Mouse (Mus musculus): Measurements from ENCODE around the gene Entpd2. TPM values are rescaled to one million over a fixed set of nuclear protein-coding genes. Genes with fewer than 3 reads are reported as not detected.
"Not testable (repeated sequence)": the region's sequence is repeated elsewhere in the genome, so short reads cannot be mapped to it uniquely, and the experiment has no call there.

Gene Entpd2
- polyA plus RNA-seq, 1 experiment from 2014 or later: not detected

DNA sequence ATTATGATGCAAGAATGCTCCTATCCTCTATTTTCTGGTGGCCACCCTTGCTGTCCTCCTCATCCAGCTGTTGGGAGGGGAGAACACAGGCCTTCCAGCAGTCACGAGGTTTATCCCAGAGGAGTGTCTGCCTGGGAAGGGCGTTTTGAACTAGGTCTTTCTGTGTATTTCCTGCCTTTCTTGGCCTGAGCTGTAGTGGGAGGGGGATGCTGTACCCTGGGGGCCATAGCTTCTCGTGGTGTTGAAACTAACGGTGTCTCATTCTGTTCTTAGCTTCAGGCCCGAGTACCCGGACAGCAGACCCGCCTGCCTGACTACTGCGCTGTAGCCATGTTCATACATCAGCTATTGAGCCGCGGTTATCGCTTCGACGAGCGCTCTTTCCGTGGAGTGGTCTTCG is 4.6 kb downstream of the Entpd2 start:
- Histone ChIP-seq H3K9ac (ENCODE audit: low read length) (no peak overlapping the region), H3K4me3 (ENCODE audit: low read depth, low read length) (no peak overlapping the region), H3K36me3 (ENCODE audit: control insufficient read depth, insufficient read depth, low read length) (no peaks in the 10 kb centered on the region), H3K9me3 (ENCODE audit: control insufficient read depth, low read length) (no peaks in the 10 kb centered on the region), H3K27ac (ENCODE audit: low read depth, low read length) (no peak overlapping the region), H3K27me3 (ENCODE audit: control insufficient read depth, insufficient read depth, low read length) (peaks cover 35% of the 10 kb centered on the region), H3K4me2 (ENCODE audit: low read depth, low read length, severe bottlenecking) (peak overlapping the region; percentile 34; the same call in 1 of the 2 replicates), H3K4me1 (replicated peaks; ENCODE audit: control insufficient read depth, insufficient read depth, low read length) (peaks cover 6% of the 10 kb centered on the region)
- WGBS: 22% methylated on average over 16 of the region's 16 CpGs
- no peak for ATAC-seq (replicated peaks; ENCODE audit: low FRiP score)
- no peak for DNase-seq (ENCODE audit: low spot score)

DNA sequence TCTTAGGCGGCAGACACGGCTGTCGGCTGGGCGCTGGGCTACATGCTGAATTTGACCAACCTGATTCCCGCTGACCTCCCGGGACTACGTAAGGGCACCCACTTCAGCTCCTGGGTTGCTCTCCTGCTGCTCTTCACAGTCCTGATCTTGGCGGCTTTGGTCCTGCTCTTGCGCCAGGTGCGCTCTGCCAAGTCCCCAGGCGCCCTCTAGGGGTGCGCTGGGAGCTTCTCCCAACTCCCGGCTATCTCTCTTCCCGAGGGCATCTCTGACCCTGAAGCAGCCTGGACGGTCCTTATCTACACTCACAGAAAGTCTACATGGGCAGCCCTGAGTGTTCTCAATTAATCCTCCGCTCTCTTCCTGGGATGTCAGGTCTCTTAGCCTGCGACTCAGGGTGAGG is 5.1 kb downstream of the Entpd2 start:
- peak overlapping the region; percentile 34; the same call in 1 of the 2 replicates for H3K4me2 ChIP-seq (ENCODE audit: low read depth, low read length, severe bottlenecking)
- H3K4me3 ChIP-seq (ENCODE audit: low read depth, low read length): no peak overlapping the region
- H3K27me3 ChIP-seq (ENCODE audit: control insufficient read depth, insufficient read depth, low read length): peaks cover 30% of the 10 kb centered on the region
- 4% methylated on average over 17 of the region's 17 CpGs for WGBS
- no peak overlapping the region; the same call in 1 of the 2 replicates for H3K9ac ChIP-seq (ENCODE audit: low read length)
- DNase-seq (ENCODE audit: low spot score): no peak
- H3K27ac ChIP-seq (ENCODE audit: low read depth, low read length): no peak overlapping the region
- ATAC-seq (replicated peaks; ENCODE audit: low FRiP score): no peak
- H3K9me3 ChIP-seq (ENCODE audit: control insufficient read depth, low read length): no peaks in the 10 kb centered on the region
- H3K4me1 ChIP-seq (replicated peaks; ENCODE audit: control insufficient read depth, insufficient read depth, low read length): peaks cover 4% of the 10 kb centered on the region
- no peaks in the 10 kb centered on the region for H3K36me3 ChIP-seq (ENCODE audit: control insufficient read depth, insufficient read depth, low read length)

DNA sequence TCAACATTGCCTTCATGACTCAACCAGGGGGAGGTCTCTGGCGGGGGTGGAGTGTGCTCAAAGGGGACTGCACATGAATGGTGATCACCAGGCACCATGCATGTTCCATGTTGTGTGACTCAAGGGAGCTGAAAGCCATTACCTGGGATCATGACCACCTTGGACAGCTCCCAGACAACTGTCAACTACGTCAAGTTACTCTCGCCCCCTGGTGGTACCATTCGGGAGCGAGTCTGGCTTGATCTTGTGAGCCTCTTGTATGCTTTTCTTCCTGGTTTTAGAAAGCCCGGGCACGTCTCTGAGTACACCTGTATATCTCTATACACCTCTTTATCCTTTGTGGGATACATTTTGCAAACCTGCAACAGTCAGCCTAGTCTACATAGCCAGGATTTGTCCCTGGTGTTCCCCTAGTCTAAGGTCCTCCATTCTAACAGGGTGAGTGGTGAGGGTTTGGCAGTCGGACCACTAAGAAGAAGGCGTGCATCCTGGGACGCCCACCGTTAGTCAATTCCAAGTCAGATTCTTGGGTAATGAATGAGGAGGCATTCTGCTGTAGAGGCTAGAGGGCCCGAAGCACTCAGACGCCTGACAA is 6.8 kb downstream of the Entpd2 start:
- WGBS: 0% methylated on average over 13 of the region's 13 CpGs
- peaks cover 13% of the 10 kb centered on the region for H3K27me3 ChIP-seq (ENCODE audit: control insufficient read depth, insufficient read depth, low read length)

DNA sequence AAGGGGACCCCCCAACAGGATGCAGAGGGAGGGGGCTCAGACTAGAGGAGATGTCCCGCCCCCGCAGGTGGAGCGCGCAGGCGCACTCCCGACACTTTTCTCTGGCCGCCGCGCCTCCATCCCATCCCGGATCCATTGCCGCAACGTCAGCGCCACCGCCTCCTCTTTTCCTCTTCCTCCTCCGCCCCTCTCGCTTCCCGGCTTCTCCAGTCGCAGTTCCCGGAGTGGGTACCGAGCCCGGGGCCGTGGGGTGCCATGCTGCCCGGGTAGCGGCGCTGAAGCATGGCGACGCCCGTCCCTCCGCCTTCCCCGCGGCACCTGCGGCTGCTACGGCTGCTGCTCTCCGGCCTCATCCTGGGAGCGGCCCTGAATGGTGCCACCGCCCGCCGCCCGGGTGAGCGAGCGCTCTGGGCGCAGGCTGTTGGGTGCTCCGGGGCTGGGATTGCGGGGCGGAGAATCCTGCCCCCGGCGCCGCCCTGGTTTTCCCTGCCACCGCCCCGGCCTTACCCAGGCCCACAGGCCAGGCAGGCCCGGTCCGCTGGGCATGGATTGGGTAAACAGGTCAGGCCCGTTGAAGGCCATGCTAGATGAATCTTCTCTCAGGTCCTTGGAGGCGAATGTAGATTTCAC is 7.4 kb downstream of the Entpd2 start:
- WGBS: 1% methylated on average over 53 of the region's 54 CpGs
- Histone ChIP-seq H3K9ac (ENCODE audit: low read length) (peak overlapping the region; percentile 92), H3K27ac (ENCODE audit: low read depth, low read length) (no peak overlapping the region; the same call in 1 of the 2 replicates), H3K4me3 (ENCODE audit: low read depth, low read length) (peak overlapping the region; percentile 85), H3K4me2 (ENCODE audit: low read depth, low read length, severe bottlenecking) (peak overlapping the region; percentile 80), H3K36me3 (ENCODE audit: control insufficient read depth, insufficient read depth, low read length) (no peaks in the 10 kb centered on the region), H3K27me3 (ENCODE audit: control insufficient read depth, insufficient read depth, low read length) (peaks cover 13% of the 10 kb centered on the region), H3K4me1 (replicated peaks; ENCODE audit: control insufficient read depth, insufficient read depth, low read length) (no peaks in the 10 kb centered on the region), H3K9me3 (ENCODE audit: control insufficient read depth, low read length) (no peaks in the 10 kb centered on the region)
- DNase-seq (ENCODE audit: low spot score) (peak; percentile 86), ATAC-seq (replicated peaks; ENCODE audit: low FRiP score) (peak; percentile 83)

More for the DNA sequence above, 6.8 kb downstream of the Entpd2 start:
- Histone ChIP-seq H3K36me3 (ENCODE audit: control insufficient read depth, insufficient read depth, low read length) (no peaks in the 10 kb centered on the region), H3K9me3 (ENCODE audit: control insufficient read depth, low read length) (no peaks in the 10 kb centered on the region), H3K4me1 (replicated peaks; ENCODE audit: control insufficient read depth, insufficient read depth, low read length) (no peaks in the 10 kb centered on the region), H3K4me2 (ENCODE audit: low read depth, low read length, severe bottlenecking) (peak overlapping the region; percentile 80), H3K9ac (ENCODE audit: low read length) (peak overlapping the region; percentile 92), H3K4me3 (ENCODE audit: low read depth, low read length) (peak overlapping the region; percentile 85), H3K27ac (ENCODE audit: low read depth, low read length) (no peak overlapping the region)
- ATAC-seq (replicated peaks; ENCODE audit: low FRiP score) (peak; percentile 61), DNase-seq (ENCODE audit: low spot score) (peak; percentile 90)

DNA sequence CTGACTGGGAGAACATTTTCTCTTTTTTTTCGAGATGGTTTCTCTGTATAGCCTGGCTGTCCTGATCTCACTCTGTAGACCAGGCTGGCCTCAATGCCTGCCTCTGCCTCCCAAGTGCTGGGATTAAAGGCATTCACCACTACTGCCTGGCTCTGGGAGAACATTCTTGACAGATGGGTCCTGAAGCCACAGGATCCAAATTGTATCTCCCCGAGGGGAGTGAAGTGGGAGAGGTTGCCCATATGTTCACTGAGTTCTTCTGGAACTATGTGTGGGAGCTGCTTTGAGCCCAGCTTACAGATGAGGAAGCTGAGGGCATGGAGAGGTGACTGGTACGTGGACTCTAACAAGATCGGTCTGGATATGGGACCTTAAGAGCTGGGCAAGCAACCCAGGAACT is 8.3 kb downstream of the Entpd2 start:
- Histone ChIP-seq H3K27ac (ENCODE audit: low read depth, low read length) (no peak overlapping the region), H3K4me2 (ENCODE audit: low read depth, low read length, severe bottlenecking) (peak overlapping the region; percentile 80), H3K4me3 (ENCODE audit: low read depth, low read length) (peak overlapping the region; percentile 85), H3K36me3 (ENCODE audit: control insufficient read depth, insufficient read depth, low read length) (peaks cover 2% of the 10 kb centered on the region), H3K9ac (ENCODE audit: low read length) (no peak overlapping the region), H3K4me1 (replicated peaks; ENCODE audit: control insufficient read depth, insufficient read depth, low read length) (no peaks in the 10 kb centered on the region), H3K27me3 (ENCODE audit: control insufficient read depth, insufficient read depth, low read length) (peaks cover 13% of the 10 kb centered on the region), H3K9me3 (ENCODE audit: control insufficient read depth, low read length) (no peaks in the 10 kb centered on the region)
- 93% methylated on average over 4 of the region's 4 CpGs for WGBS
- DNase-seq (ENCODE audit: low spot score): no peak
- ATAC-seq (replicated peaks; ENCODE audit: low FRiP score): no peak

DNA sequence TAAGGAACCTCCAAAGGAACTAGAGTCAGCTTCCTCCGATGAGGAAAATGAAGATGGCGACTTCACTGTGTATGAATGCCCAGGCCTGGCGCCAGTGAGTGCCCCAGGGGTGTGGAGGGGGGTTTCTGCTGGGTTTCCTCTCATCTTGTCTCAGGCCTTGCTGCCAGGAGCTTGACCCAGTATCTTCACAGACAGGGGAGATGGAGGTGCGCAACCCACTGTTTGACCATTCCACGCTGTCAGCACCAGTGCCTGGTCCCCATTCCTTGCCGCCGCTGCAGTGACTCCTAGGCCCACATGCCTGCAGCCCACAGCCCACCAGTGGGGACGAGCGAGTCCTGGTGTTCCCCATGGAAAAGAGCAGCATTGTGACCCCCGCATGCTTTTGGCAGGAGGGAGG is 13.2 kb downstream of the Entpd2 start:
- 88% methylated on average over 10 of the region's 10 CpGs for WGBS
- no peak overlapping the region for H3K27ac ChIP-seq (ENCODE audit: low read depth, low read length)
- H3K9me3 ChIP-seq (ENCODE audit: control insufficient read depth, low read length): no peaks in the 10 kb centered on the region
- ATAC-seq (replicated peaks; ENCODE audit: low FRiP score): no peak
- no peak for DNase-seq (ENCODE audit: low spot score)
- H3K4me1 ChIP-seq (replicated peaks; ENCODE audit: control insufficient read depth, insufficient read depth, low read length): no peaks in the 10 kb centered on the region
- H3K4me3 ChIP-seq (ENCODE audit: low read depth, low read length): no peak overlapping the region
- H3K36me3 ChIP-seq (ENCODE audit: control insufficient read depth, insufficient read depth, low read length): peaks cover 2% of the 10 kb centered on the region
- no peaks in the 10 kb centered on the region for H3K27me3 ChIP-seq (ENCODE audit: control insufficient read depth, insufficient read depth, low read length)
- no peak overlapping the region for H3K4me2 ChIP-seq (ENCODE audit: low read depth, low read length, severe bottlenecking)
- H3K9ac ChIP-seq (ENCODE audit: low read length): no peak overlapping the region

DNA sequence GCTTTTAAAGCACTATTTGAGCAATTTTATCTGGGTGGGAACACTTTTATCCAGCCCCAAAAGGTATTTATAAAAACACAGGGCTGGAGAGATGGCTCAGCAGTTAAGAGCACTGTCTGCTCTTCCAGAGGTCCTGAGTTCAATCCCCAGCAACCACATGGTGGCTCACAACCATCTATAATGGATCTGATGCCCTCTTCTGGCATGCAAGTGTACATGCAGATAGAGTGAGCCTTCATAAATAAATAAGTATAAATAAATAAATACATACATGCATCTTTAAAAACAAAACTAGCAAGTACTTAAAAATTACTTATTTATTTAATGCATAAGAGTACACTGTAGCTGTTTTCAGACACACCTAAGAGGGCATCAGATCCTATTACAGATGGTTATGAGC is 17.8 kb downstream of the Entpd2 start:
- H3K9ac ChIP-seq (ENCODE audit: low read length); H3K9me3 ChIP-seq (ENCODE audit: control insufficient read depth, low read length); H3K4me3 ChIP-seq (ENCODE audit: low read depth, low read length); DNase-seq (ENCODE audit: low spot score); H3K27ac ChIP-seq (ENCODE audit: low read depth, low read length); H3K27me3 ChIP-seq (ENCODE audit: control insufficient read depth, insufficient read depth, low read length); ATAC-seq (replicated peaks; ENCODE audit: low FRiP score); H3K4me2 ChIP-seq (ENCODE audit: low read depth, low read length, severe bottlenecking); H3K36me3 ChIP-seq (ENCODE audit: control insufficient read depth, insufficient read depth, low read length); H3K4me1 ChIP-seq (replicated peaks; ENCODE audit: control insufficient read depth, insufficient read depth, low read length): not testable (repeated sequence)

DNA sequence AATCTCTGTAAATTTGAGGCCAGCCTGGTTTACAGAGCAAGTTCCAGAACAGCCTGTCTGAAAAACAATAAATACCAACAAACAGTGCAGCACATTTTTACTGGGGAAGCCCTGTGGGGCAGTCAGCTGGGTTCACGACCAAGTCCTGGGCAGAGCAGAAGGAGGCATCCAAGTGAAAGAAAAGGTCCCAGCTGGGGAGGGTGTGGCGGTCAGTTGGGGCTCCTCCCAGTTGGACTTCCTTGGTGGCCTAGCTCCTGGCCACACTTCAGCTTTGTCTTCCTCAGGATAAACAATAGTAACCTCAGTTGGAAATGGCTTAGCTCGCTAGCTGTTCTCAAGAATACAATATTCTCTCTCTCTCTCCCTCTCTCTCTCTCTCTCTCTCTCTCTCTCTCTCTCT is 21.8 kb downstream of the Entpd2 start:
- WGBS: 9% methylated on average over 3 of the region's 3 CpGs

DNA sequence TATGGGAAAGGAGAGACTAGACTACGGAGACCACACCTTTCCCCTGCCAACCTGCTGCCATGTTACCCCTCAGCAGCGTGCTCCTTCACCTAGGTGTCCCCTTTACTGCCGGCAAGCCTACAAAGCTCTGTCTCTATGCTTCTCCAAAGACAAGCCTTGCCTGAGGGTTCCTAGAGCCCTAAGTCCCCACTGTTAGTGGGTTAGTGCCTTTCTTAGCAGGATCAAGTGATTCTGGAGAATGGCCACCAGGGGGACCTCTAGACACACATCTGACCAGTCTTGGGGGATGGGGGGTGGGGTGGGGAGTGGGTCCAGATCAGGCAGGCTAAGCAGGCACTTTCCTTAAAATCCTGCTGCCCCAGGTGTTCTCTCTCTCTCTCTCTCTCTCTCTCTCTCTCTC is 26.2 kb downstream of the Entpd2 start:
- DNase-seq (ENCODE audit: low spot score) (peak; percentile 85), ATAC-seq (replicated peaks; ENCODE audit: low FRiP score) (peak; percentile 45)
- no peak overlapping the region for H3K4me2 ChIP-seq (ENCODE audit: low read depth, low read length, severe bottlenecking)
- H3K27me3 ChIP-seq (ENCODE audit: control insufficient read depth, insufficient read depth, low read length): no peaks in the 10 kb centered on the region
- H3K36me3 ChIP-seq (ENCODE audit: control insufficient read depth, insufficient read depth, low read length): no peaks in the 10 kb centered on the region
- WGBS: 21% methylated on average over 3 of the region's 3 CpGs
- no peak overlapping the region for H3K9ac ChIP-seq (ENCODE audit: low read length)
- no peak overlapping the region for H3K27ac ChIP-seq (ENCODE audit: low read depth, low read length)
- no peaks in the 10 kb centered on the region for H3K9me3 ChIP-seq (ENCODE audit: control insufficient read depth, low read length)
- no peak overlapping the region for H3K4me3 ChIP-seq (ENCODE audit: low read depth, low read length)
- H3K4me1 ChIP-seq (replicated peaks; ENCODE audit: control insufficient read depth, insufficient read depth, low read length): no peaks in the 10 kb centered on the region

More for the DNA sequence above, 21.8 kb downstream of the Entpd2 start:
- H3K4me1 ChIP-seq (replicated peaks; ENCODE audit: control insufficient read depth, insufficient read depth, low read length): no peaks in the 10 kb centered on the region
- ATAC-seq (replicated peaks; ENCODE audit: low FRiP score): no peak
- H3K9ac ChIP-seq (ENCODE audit: low read length): no peak overlapping the region
- no peak overlapping the region for H3K27ac ChIP-seq (ENCODE audit: low read depth, low read length)
- no peak overlapping the region for H3K4me3 ChIP-seq (ENCODE audit: low read depth, low read length)
- no peaks in the 10 kb centered on the region for H3K27me3 ChIP-seq (ENCODE audit: control insufficient read depth, insufficient read depth, low read length)
- H3K36me3 ChIP-seq (ENCODE audit: control insufficient read depth, insufficient read depth, low read length): no peaks in the 10 kb centered on the region
- no peaks in the 10 kb centered on the region for H3K9me3 ChIP-seq (ENCODE audit: control insufficient read depth, low read length)
- DNase-seq (ENCODE audit: low spot score): no peak
- no peak overlapping the region for H3K4me2 ChIP-seq (ENCODE audit: low read depth, low read length, severe bottlenecking)
